Mouse (Mus musculus) testis, postnatal 10 days (tissue): ENCODE measurements around the gene Plekhg3.

Experiments
- DNase-seq: peaks from one replicate; pipeline ENCODE4 v3.0.0; 2021; ENCODE audit warnings: low spot score

Plekhg3 gene

DNA sequence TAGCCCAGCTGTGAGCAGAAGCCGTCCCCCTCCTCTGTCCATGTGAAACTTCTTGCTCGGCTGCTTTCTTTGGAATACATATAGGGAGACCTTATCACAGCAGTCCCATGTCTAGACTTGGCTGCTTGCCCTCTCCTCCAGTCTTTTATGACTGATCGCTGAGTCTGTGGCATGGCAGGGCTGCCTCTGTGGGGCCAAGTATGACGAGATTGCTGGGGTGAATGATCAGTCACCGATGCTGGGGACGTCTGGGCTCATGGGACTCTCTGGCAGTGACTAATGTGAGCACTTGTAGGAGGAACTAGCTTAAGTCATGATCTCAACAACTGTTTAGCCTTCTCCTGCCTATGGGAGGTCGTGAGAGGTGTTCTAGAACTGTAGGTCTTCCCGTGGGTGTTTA lies 21.6 kb downstream of the Plekhg3 start:
- DNase-seq, result no peak

DNA sequence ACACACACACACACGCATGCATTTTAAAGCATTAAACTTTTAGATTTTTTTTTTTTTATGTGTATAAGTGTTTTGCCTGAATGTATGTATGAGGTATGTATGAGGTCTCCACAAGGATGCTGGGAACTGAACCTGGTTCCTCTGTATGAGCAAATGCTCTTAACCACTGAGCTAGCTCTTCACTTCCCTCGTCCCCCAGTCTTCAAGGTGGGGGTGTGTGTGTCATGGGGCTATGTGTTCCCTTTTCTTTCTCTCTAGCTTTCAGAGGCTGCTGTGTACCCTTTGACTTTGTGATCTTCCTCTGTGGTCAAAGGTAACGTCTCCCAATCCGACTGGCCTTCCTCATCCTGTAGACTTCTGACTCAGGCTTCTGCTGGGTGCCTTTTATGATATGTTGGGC lies 22.3 kb downstream of the Plekhg3 start:
- DNase-seq, result no peak

DNA sequence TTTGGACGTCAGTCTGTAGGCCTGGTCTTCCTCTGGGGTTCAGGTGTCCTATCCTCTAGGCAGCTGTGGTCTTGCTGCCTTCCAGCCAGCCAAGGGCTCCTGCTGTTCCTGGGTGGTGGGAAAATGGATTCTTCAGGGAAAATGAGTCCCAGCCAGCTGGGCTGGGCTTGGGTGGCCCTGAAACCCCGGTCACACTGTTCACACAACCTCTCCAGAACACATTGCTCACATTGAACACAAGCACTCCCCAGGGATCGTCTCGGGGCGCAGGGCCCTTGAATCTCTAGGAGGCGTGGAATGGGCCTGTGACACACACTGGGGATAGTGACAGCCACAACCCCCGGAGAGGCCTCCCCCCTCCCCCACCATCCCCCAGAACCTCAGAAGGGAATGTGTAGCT lies 23.2 kb downstream of the Plekhg3 start:
- peak; percentile 70 for DNase-seq

DNA sequence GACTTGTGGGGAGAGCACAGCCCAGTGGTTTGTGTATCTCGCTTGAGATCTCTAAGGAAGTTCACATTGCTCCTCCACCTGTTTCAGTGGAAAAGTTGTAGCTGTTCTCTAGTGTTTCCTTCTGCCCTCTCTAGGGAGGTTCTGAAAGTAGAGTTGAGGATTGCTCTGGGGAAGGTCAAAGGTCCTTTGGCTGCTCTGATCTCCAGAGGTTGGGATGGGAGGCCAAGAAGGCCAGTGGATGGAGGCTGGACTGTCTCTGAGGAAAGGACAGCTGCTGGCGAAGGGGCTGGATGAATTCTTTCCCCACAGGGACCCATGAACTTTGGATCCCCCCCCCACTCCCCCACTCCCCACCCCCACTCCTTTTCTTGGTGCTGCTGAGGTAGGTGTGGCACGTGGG lies 23.7 kb downstream of the Plekhg3 start:
- DNase-seq, result no peak

DNA sequence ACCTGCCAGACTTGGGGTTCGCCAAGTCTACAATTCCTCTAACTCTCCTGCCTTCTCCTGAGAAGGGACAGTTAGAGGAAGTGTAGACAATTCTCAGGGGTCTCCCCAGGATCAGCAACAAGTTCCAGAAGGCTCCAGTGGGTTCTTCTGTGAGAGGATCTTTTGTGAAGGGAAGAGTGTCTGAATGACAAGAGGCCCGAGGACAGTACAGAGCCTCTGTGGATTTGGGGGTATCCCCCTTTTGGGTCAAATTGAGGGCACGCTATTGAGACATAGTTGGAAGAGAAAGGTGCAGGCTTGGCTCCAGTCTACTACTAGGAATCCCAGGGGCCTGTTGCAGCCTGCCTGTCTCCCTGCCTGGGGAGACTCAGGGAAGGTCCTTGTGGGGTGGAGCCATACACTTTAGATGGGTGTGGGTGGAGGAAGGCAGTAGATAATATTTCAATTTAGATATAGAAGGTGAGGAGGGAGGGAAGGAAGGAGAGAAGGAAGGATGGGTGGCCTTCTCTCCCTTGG lies 24.2 kb downstream of the Plekhg3 start:
- no peak for DNase-seq

DNA sequence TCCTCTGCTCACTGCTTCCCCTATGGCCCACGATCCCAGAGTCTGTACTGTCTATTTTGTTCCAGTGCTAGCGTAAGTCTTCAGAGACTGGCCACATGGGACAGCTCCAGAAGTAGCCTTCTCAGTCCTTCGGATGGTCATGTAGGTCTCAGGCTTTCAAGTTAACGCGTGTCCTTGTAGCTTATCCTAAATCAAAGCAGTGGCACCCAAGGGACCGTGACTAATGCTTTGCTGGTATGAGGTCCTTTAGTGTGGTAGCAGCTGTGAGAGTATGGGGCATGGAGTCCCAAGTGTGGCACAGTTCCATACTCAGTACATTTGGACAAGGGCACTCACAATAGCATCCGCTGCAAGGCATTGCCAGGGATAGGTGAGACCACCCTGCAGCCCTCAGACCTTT lies 25.5 kb downstream of the Plekhg3 start:
- DNase-seq, result no peak

DNA sequence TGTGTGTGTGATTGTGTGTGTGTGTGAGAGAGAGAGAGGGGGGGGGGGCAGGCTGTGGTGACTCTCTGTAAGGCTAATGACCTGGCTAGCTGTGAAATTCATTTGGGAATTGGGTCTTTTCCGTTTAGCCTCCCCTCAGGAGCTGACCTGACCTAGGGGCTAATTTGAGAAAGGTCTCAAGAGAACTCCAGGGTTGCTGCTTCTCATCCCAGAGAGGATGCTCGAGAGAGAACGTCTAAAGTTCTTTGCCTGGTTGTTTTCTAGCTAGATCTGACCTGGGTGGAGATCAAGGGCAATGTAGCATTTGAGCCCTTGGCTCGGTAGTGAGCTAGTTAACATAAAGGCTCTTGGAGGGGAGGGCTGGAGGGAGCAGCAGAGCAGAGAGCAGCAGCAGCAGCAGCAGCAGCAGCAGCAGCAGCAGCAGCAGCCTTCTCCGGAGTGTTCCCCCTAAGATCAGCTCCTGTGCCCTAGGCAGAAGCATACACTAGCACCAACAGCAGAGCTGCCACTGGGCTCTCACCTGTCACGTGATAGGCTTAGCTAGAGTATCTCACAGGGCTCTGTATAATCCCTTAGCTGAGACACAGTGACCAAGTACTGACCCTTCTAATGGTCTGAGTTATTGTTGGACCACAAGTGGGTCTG lies 26.2 kb downstream of the Plekhg3 start:
- DNase-seq, result no peak

DNA sequence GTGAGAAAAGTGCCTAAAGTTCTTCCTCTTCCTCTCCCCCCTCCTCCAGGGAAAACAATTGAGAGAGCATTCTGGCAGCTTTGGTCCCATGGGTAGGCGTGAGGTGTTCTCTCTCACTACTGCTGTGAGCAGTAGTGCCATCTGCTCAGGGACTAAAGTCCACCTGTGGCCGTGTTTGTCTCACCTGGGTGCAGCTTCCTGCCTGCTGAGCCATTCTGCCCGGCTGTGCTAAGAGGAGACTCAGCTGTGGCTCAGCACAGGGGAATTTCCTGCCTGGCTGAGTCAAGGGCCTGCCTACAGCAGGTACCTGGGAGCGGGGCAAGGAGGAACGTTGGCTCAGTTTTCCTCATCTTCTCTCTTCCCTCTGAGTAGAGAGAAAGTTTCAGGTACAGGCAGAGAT lies 27.5 kb downstream of the Plekhg3 start:
- DNase-seq, result no peak

DNA sequence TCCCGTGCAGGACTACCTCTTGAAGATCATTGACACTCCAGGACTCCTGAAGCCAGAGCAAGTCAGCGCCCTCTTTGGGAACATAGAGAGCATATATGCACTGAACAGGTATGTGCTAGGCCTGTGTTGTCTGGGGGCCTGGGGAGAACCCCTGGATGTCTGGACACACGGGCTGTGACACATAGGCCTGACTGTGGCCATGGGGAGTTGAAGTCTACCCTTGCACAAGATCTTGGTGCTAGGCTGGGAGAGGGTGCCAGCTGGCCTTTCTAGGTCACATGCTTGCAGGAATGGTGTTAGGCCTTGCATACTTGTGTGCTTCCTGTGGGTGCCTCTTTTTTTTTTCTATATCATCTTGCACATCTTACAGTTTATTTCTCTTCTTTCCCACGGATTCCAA lies 31.5 kb downstream of the Plekhg3 start:
- no peak for DNase-seq

DNA sequence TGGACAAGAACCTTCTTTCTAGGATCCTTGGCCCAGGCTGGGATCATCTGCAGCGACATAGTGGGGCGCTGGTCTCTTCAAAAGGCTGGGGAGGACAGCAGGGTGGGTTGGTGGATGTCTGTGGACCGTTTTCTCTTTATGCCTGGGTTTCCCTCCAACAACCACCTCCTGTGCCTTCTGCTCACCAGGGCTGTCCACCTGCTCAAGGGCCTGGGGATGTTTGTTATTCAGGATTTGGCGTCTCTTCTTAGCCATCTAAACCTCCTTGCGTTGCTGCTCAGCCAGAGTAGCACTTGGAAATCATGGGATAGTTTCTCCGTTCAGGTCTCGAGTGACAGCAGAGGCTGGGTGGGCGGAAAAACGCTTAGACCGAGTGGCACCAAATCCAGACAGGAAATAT lies 35.6 kb downstream of the Plekhg3 start:
- no peak for DNase-seq

DNA sequence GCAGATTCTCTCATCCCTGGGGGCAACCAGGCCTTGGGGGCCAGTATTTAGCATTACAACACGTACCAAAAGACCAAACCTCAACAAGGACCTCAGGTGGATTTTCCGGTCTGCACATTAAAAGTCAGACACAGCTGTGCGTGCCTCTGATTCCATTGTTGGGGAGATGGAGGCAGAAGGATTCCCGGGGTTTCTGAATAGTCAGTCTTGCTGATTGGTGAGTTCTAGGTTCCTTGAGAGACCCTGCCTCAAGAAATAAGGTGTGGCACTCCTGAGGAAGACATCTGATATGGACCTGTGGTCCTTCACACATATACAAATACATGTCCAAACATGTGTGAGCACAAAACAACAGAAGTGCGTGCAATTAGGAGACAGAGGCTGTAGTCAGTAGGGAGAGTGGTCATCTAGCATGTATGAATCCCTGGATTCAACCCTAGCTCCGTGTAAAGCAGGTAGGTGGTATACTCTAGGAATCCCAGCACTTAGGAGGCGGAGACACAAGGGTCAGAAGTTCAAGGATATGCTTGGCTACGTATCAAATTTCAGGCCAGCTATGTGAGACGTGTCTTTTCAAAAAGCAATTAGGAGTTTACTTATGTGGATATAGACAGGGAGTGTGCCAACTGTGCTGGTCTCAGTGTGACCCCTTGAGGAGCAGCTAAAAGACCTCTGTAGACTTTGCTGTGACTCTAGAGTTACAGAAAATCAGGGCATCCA lies 39.7 kb downstream of the Plekhg3 start:
- no peak for DNase-seq

DNA sequence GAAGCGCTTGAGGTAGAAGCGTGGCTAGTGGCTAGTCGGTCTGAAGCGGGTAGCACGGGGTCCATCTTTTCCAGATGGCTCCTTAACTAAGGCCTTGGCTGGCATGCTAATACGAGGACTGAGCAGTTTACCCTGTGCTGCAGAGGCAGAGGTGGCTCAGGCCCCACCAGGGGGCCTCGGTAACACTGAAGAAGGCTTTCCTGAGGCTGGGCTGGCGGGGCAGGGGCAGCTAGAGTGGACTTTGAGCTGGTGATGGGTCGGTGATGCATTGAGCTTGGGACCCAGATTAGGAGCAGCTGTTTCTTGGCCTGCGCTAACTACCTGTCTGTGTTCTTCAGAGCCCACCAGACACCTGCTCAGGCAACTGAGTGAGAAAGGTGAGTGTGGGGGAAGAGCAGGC lies 40.6 kb downstream of the Plekhg3 start:
- DNase-seq, result no peak

DNA sequence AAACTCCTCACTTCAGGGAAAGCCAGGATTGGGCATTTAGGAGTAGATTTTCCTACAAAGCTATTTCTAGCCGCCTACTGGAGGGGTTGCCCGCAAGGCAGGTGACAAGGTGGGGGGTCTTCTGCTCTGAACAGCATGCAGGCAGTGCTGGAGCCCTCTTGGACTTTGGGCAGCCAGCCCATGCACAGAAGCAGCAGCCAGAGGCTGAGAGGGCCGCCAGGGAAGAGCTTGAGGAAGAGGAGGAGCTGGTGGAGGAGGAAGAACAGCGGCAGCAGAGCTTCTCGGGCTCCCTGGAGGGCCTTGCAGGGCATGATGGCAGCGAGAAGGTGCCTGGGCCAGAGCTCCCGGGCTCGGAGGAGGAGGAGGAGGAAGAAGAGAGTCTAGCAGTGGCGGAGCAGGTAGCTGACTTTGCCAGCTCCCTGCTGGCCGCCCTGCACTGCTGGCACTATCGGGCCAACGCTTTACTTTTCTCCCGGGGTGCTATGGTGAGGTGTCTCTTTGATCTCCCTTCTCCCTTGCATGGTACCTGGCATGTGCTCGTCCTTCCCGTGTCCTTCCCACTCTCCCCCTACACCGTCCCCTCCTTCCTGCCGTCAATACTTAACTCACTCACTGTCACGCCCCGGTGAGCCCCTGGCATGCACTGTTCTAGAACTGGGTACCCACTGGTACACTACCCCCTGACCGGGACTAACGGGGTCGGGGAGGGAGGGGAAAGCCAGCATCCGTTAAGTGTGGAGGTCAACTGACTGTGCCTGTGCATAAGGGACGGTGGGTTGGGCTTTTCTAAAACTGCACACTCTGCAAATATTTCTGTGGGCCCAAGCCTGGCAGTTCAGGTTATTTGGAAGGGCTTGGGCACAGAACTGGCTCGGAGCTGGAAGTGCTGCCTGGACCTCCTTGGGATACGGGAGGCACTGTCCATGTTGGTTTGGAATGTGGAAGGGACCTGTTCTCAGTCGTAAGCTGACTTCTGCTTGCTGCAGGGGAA lies 41.9 kb downstream of the Plekhg3 start:
- DNase-seq, result no peak

DNA sequence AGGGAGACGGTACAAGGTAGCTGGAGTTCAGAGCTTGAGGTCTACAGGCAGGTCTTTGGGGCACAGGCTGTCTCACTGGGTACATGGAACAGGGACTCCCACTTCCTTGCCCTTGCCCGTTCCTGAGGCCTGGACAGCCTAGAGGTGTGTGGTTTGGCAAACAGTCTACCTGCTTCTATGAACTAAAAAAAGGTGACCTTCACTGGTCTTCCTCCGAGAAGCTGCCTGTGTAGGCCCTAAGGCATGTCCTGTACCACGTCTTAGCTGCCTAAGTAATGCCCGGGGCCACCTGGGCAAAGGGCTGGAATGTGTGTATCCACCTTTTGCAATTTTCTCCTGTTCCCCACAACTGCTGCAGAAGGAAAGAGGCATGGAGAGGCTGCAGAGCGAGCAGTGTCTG lies 42.7 kb downstream of the Plekhg3 start:
- no peak for DNase-seq

DNA sequence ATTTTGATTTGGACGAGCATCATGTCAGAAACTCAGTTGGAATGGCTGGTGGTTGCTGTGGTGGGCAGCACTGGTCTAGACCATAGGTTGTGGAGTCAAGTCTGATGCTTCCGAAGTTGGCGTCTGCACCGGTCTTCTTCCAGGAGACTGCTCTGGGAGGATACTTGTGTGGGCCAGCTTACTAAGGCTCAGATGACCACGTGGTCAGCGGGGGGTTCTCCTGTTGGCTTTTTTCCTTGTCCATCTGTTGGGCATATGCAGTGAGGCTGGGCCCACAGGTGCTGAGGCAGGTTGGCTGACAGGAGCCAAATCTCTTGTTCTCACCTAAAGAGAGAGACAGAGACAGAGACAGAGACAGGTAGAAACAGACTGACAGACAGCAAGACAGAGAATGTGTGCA lies 44.1 kb downstream of the Plekhg3 start:
- no peak for DNase-seq

DNA sequence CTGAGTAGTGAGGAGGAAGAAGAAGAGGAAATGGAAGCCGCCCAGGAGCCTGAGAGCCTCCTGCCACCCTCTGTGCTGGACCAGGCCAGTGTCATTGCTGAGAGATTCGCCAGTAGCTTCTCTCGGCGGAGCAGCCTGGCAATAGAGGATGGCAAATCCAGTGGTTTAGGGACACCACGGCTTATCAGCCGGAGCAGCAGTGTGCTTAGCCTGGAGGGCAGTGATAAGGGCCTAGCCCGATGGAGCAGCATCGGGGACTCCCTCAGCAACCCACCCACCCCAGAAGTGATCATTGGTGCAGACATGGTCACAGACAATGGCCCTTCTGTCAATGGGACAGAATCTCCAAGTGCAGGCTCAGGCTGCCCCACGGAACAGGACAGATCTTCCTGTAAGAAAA lies 45.4 kb downstream of the Plekhg3 start:
- DNase-seq, result no peak

DNA sequence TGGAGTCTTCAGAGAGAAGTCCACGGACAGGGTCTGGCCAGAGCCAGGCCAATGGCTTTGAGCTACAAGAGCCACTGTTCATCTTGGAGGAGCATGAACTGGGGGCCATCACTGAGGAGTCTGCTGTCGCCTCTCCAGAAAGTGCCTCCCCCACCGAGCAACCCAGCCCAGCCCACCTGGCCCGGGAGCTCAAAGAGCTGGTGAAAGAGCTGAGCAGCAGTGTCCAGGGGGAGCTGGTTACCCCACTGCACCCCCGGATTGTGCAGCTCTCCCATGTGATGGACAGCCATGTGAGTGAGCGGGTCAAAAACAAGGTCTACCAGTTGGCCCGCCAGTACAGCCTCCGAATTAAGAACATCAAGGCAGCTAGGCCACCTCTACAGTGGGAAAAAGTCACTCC lies 46.1 kb downstream of the Plekhg3 start:
- DNase-seq, result no peak

DNA sequence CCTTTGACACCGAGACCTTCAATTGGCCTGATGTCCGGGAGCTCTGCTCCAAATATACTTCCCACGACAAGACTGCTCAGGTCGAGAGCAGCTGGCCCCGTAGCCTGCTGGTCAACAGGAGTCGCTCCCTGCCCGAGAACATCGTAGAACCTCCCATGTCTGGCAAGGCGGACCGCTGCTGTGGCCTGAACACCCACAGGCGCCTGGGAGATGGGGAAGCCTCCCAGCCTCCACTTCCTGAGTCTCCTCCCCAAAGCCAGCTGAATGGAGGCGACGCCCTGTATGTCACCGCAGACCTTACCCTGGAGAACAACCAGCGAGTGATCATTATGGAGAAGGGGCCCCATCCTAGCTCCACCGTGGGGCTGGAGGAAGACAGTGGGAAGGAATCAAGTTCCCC lies 47.2 kb downstream of the Plekhg3 start:
- no peak for DNase-seq

DNA sequence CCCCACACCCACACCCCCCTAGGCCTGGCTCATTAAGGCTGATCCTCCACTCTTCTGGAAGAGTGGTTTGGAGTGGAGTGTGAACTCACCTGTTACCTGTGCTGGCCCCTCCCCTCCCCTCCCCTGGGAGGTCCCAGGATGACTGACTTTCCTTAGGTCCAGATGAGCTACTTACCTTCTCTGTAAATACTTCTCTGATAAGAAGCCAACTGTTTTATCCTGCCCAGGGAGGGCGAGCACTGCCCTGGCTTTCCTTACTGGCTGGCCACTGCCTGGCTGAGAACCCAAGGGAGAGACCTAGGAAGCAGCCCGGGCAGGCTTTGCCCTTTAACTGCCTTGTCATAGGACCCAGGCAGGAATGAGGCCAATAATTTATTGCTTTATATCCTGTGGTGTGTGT lies 47.8 kb downstream of the Plekhg3 start:
- DNase-seq, result no peak

DNA sequence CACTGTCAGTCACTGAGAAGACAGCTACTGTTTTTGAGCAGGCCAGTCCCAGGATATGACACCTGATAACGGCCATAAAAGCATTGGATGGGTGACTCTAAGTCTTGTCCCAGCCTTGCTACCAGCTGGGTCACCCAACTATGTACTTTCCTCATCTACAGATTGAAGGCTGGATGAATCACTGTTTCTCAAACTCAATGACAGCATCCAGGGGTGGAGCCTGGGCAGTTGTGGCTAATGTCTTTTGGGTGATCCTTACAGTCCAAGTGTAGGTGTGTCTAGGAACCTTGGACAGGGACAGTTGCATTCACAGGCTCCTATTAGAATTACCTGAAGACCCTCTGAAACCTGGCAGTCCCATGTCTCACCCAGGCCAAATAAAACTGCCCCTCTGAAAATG lies 49.1 kb downstream of the Plekhg3 start:
- DNase-seq, result no peak

DNA sequence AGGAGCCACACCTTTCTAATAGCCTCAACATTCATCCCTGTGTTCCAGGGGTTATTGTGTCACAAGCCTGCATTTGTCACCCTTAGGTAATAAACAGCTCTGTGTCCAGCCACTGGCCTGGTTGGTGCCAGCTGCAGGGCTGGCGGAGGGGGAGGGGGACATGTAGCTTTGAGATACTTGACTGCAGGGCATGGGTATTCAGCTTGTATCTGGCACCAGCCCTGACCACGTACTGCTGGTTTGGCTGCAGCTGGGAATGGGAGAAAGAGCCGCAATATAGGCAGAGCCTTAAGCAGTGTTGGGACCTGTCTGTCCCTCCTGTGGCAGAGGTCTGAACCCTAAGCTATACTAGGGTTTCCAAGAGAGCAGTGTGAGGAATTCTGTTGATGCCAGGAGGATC lies 51.4 kb downstream of the Plekhg3 start:
- no peak for DNase-seq

DNA sequence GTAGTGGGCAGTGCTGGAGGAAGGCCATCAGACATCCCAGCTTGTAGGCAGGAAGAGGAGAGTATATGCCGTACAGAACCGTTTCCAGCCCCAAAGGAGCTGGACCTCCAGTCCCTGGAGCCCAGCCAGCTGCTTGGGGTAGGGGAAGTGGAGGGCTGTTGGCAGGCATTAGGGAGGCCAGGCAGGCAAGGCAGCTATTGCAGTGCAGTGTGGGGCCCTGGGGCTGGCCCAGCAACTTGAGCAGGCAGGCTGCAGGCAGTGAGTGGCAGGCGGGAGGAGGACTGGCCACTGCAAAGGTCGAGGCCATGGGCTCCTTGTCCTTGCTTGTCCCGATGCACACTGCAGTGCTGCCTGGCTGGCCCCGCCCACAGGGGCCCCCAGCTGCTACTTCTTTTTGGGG lies 52.1 kb downstream of the Plekhg3 start:
- peak; percentile 74 for DNase-seq

DNA sequence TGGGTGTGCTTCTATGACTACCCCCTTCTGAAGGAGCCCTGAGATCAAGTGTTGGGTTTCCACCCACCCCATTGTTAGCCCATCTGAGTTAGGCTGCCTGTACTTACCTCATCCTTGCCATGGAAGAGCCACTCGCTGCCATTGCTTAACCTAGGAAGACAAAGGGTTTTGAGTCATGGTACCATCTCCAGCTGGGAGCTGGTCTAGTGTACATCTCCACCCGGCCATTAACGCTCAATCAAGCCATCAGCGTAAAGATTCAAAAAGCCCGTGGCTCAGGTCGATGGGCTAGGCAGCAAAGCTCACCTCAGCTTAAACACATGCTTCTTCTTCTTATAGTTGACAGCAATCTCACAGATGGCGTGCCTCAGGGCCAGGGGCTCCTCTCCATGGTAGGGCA lies 52.8 kb downstream of the Plekhg3 start:
- DNase-seq, result no peak
